ENCODE assay signal across 8 mouse cellular contexts in genomic region chr3:119949620-119950019, GRCm38 (mm10).
DNase-seq lines count a peak whose midpoint lies in the region; ATAC-seq and TF ChIP-seq lines count a peak whose summit lies in the region.

No protein-coding gene starts in this region.

- no peak for TF ChIP-seq POLR2A in thymus, adult 2 months (IDR thresholded peaks at IDR 0.05; ENCODE audit: control insufficient read depth, extremely low read depth, insufficient read depth, low read length, poor library complexity)

- H3K36me3 ChIP-seq in lung, embryonic 15.5 days: no peaks in the 10 kb centered on the region
- H3K36me3 ChIP-seq in limb, embryonic 15.5 days: no peaks in the 10 kb centered on the region
- no peaks in the 10 kb centered on the region for H3K36me3 ChIP-seq in stomach, embryonic 15.5 days
- H3K36me3 ChIP-seq in thymus, adult 2 months (ENCODE audit: control insufficient read depth, insufficient read depth, low read length): no peaks in the 10 kb centered on the region

- WGBS in lung, embryonic 15.5 days: 28% methylated on average over 7 of the region's 7 CpGs
- 17% methylated on average over 7 of the region's 7 CpGs for WGBS in limb, embryonic 15.5 days
- WGBS in stomach, embryonic 15.5 days: 30% methylated on average over 7 of the region's 7 CpGs
- WGBS in thymus, adult 2 months: 77% methylated on average over 7 of the region's 7 CpGs

- H3K4me3 ChIP-seq in lung, embryonic 15.5 days: peak overlapping the region; percentile 25
- peak overlapping the region; percentile 28 for H3K4me3 ChIP-seq in limb, embryonic 15.5 days
- H3K4me3 ChIP-seq in stomach, embryonic 15.5 days (replicated peaks): peak overlapping the region; percentile 21
- H3K4me3 ChIP-seq in thymus, adult 2 months (ENCODE audit: control insufficient read depth, insufficient read depth, low read length): no peak overlapping the region

- 0 out of 2 replicates have a peak overlapping the region, but pooled peaks have one; percentile 47 for H3K27ac ChIP-seq in lung, embryonic 15.5 days
- H3K27ac ChIP-seq in limb, embryonic 15.5 days: no peak overlapping the region
- H3K27ac ChIP-seq in stomach, embryonic 15.5 days: no peak overlapping the region
- no peak overlapping the region for H3K27ac ChIP-seq in thymus, adult 2 months (ENCODE audit: control insufficient read depth, insufficient read depth, low read length)

- ATAC-seq in lung, embryonic 15.5 days (ENCODE audit: borderline replicate concordance, extremely low read depth, low FRiP score, low TSS enrichment): no peak
- no peak for ATAC-seq in limb, embryonic 15.5 days (ENCODE audit: insufficient number of reproducible peaks, low FRiP score, low TSS enrichment, low read depth)
- ATAC-seq in stomach, embryonic 15.5 days (ENCODE audit: insufficient read depth, low FRiP score, low read depth): no peak

- H3K4me1 ChIP-seq in lung, embryonic 15.5 days: peaks cover 13% of the 10 kb centered on the region
- peaks cover 10% of the 10 kb centered on the region for H3K4me1 ChIP-seq in limb, embryonic 15.5 days
- H3K4me1 ChIP-seq in stomach, embryonic 15.5 days: peaks cover 7% of the 10 kb centered on the region; the same call in 1 of the 2 replicates
- no peaks in the 10 kb centered on the region for H3K4me1 ChIP-seq in thymus, adult 2 months (replicated peaks; ENCODE audit: control insufficient read depth, insufficient read depth, low read length)

- H3K9ac ChIP-seq in lung, embryonic 15.5 days: no peak overlapping the region
- H3K9ac ChIP-seq in limb, embryonic 15.5 days: no peak overlapping the region
- no peak overlapping the region for H3K9ac ChIP-seq in stomach, embryonic 15.5 days

- no peaks in the 10 kb centered on the region for H3K27me3 ChIP-seq in lung, embryonic 15.5 days
- H3K27me3 ChIP-seq in limb, embryonic 15.5 days: no peaks in the 10 kb centered on the region
- no peaks in the 10 kb centered on the region for H3K27me3 ChIP-seq in stomach, embryonic 15.5 days (replicated peaks)
- H3K27me3 ChIP-seq in thymus, adult 2 months (ENCODE audit: control insufficient read depth, insufficient read depth, low read length): no peaks in the 10 kb centered on the region

- peak overlapping the region; percentile 51 for H3K4me2 ChIP-seq in lung, embryonic 15.5 days
- peak overlapping the region; percentile 45 for H3K4me2 ChIP-seq in limb, embryonic 15.5 days
- peak overlapping the region; percentile 49 for H3K4me2 ChIP-seq in stomach, embryonic 15.5 days

- no peak for TF ChIP-seq CTCF in thymus, adult 2 months (IDR thresholded peaks at IDR 0.05; ENCODE audit: borderline replicate concordance, control insufficient read depth, extremely low read depth, insufficient read depth, low read length, poor library complexity)

- DNase-seq in cerebellum, postnatal 14 days: peak; percentile 28 to 34
- no peak for DNase-seq in cerebellum, postnatal 36 days
- DNase-seq in lung, postnatal 10 days: no peak
- no peak for DNase-seq in thymus, adult 2 months
- no peak for DNase-seq in urinary bladder, postnatal 10 days (ENCODE audit: low spot score)

- H3K9me3 ChIP-seq in lung, embryonic 15.5 days: no peaks in the 10 kb centered on the region
- H3K9me3 ChIP-seq in limb, embryonic 15.5 days: no peaks in the 10 kb centered on the region
- H3K9me3 ChIP-seq in stomach, embryonic 15.5 days: no peaks in the 10 kb centered on the region

Comparison
In these comparisons a context has a peak if more than half of its experiments do, and no peak if none do; other contexts are left out.
1. DNase-seq: peak in cerebellum, postnatal 14 days (2 of 2); none in cerebellum, postnatal 36 days (0 of 2), lung, postnatal 10 days (single experiment), thymus, adult 2 months (single experiment) and urinary bladder, postnatal 10 days (single experiment).
2. Peak in every context shown above with its lines, with median percentiles within 50 percentile points of each other: H3K4me2 ChIP-seq.